In genomic region chr6:5960728-5961127, GRCm38 (mm10) we compare ENCODE assay signal across 21 mouse cellular contexts.
A peak's percentile ranks its signal among the peaks of the same experiment; 100 is the strongest.
DNase-seq lines count a peak whose midpoint lies in the region; ATAC-seq lines count a peak whose summit lies in the region.
"Had no signal": no experiment of that assay in that cellular context is flagged by ENCODE, and none has a peak within 500 bp of the region (broad histone marks: within the 10 kb centered on the region; RNA-seq: fewer than 3 reads in every experiment).

No protein-coding gene starts in this region.

- intact Hi-C loops in heart, postnatal 36 days (cut with DNase I): no loop called here

- H3K4me1 ChIP-seq in embryonic facial prominence, embryonic 15.5 days: peaks cover 6% of the 10 kb centered on the region; the same call in 1 of the 2 replicates
- peaks cover 14% of the 10 kb centered on the region; the same call in 1 of the 2 replicates for H3K4me1 ChIP-seq in limb, embryonic 13.5 days
- H3K4me1 ChIP-seq: forebrain, embryonic 12.5 days had no signal

- H3K27ac ChIP-seq in embryonic facial prominence, embryonic 15.5 days (replicated peaks): 0 out of 2 replicates have a peak overlapping the region, but pooled peaks have one; percentile 36
- H3K27ac ChIP-seq in limb, embryonic 13.5 days: peak overlapping the region; percentile 49; the same call in 1 of the 2 replicates
- H3K27ac ChIP-seq: embryonic facial prominence, embryonic 13.5 days; forebrain, embryonic 10.5 days; forebrain, embryonic 12.5 days had no signal

- 39% methylated on average over 4 of the region's 4 CpGs for WGBS in embryonic facial prominence, embryonic 15.5 days
- 44% methylated on average over 4 of the region's 4 CpGs for WGBS in limb, embryonic 13.5 days

- no peaks in the 10 kb centered on the region for H3K36me3 ChIP-seq in embryonic facial prominence, embryonic 15.5 days
- no peaks in the 10 kb centered on the region for H3K36me3 ChIP-seq in limb, embryonic 13.5 days
- H3K36me3 ChIP-seq: embryonic facial prominence, embryonic 13.5 days; forebrain, embryonic 10.5 days; forebrain, embryonic 12.5 days had no signal

- H3K27me3 ChIP-seq in embryonic facial prominence, embryonic 15.5 days: peaks cover 3% of the 10 kb centered on the region; the same call in 1 of the 2 replicates
- H3K27me3 ChIP-seq in limb, embryonic 13.5 days: no peaks in the 10 kb centered on the region
- H3K27me3 ChIP-seq: forebrain, embryonic 12.5 days had no signal

- H3K4me2 ChIP-seq in embryonic facial prominence, embryonic 15.5 days (replicated peaks): no peak overlapping the region
- no peak overlapping the region for H3K4me2 ChIP-seq in limb, embryonic 13.5 days (replicated peaks)
- H3K4me2 ChIP-seq: embryonic facial prominence, embryonic 13.5 days; forebrain, embryonic 12.5 days had no signal

- peak; percentile 1 for DNase-seq in heart, adult 11 months
- DNase-seq in heart, postnatal 36 days: no peak
- DNase-seq: adrenal gland, adult 2 months; adrenal gland, postnatal 10 days; adrenal gland, postnatal 25 days; cerebellum, adult 11 months; cerebellum, adult 18-20 months; cerebellum, adult 8-10 months; cerebellum, adult 9-11 months; cerebellum, postnatal 14 days; cerebellum, postnatal 36 days; embryo, embryonic 11 days had no signal

- no peaks in the 10 kb centered on the region for H3K9me3 ChIP-seq in embryonic facial prominence, embryonic 15.5 days (replicated peaks)
- no peaks in the 10 kb centered on the region for H3K9me3 ChIP-seq in limb, embryonic 13.5 days
- H3K9me3 ChIP-seq: embryonic facial prominence, embryonic 13.5 days; forebrain, embryonic 10.5 days; forebrain, embryonic 12.5 days had no signal

- no peak overlapping the region for H3K9ac ChIP-seq in embryonic facial prominence, embryonic 15.5 days
- H3K9ac ChIP-seq in limb, embryonic 13.5 days: no peak overlapping the region
- H3K9ac ChIP-seq: embryonic facial prominence, embryonic 13.5 days; forebrain, embryonic 12.5 days had no signal

- H3K4me3 ChIP-seq in embryonic facial prominence, embryonic 15.5 days (replicated peaks): no peak overlapping the region
- H3K4me3 ChIP-seq in limb, embryonic 13.5 days: no peak overlapping the region
- H3K4me3 ChIP-seq: embryonic facial prominence, embryonic 13.5 days; erythroblast, embryonic 14.5 days; forebrain, embryonic 10.5 days; forebrain, embryonic 12.5 days had no signal

- ATAC-seq in embryonic facial prominence, embryonic 15.5 days (ENCODE audit: insufficient number of reproducible peaks, low FRiP score, low TSS enrichment, low read depth): peak; percentile 60; the same call in 1 of the 2 replicates
- ATAC-seq in limb, embryonic 13.5 days (ENCODE audit: low FRiP score, low read depth): peak; percentile 57; the same call in 1 of the 2 replicates
- ATAC-seq in granulocyte monocyte progenitor cell, adult 5-6 weeks (replicated peaks; ENCODE audit: poor library complexity, severe bottlenecking): no peak
- ATAC-seq: forebrain, embryonic 14.5 days; forebrain, embryonic 16.5 days had no signal
